16 mouse cellular contexts compared by ENCODE assay signal in genomic region chr15:85704341-85705012, GRCm38 (mm10). TPM values are rescaled to one million over a fixed set of nuclear protein-coding genes. Genes with fewer than 3 reads are reported as not detected.
A peak's percentile ranks its signal among the peaks of the same experiment; 100 is the strongest.
DNase-seq lines count a peak whose midpoint lies in the region; ATAC-seq and TF ChIP-seq lines count a peak whose summit lies in the region.
"Had no signal": no experiment of that assay in that cellular context is flagged by ENCODE, and none has a peak within 500 bp of the region (broad histone marks: within the 10 kb centered on the region; RNA-seq: fewer than 3 reads in every experiment).

No protein-coding gene starts in this region.

- 76% methylated on average over 8 of the region's 8 CpGs for WGBS in hindbrain, postnatal 0 days
- 86% methylated on average over 8 of the region's 8 CpGs for WGBS in hindbrain, embryonic 12.5 days
- 77% methylated on average over 8 of the region's 8 CpGs for WGBS in midbrain, embryonic 13.5 days
- WGBS in midbrain, embryonic 11.5 days, result 82% methylated on average over 8 of the region's 8 CpGs
- 53% methylated on average over 8 of the region's 8 CpGs for WGBS in small intestine, adult 2 months

- ATAC-seq in hindbrain, postnatal 0 days, result no peak
- ATAC-seq in hindbrain, embryonic 12.5 days (ENCODE audit: low FRiP score), result no peak
- ATAC-seq in midbrain, embryonic 13.5 days, result no peak
- no peak for ATAC-seq in midbrain, embryonic 11.5 days (ENCODE audit: low FRiP score)
- ATAC-seq: Patski had no signal

- no peak; the same call in 1 of the 2 replicates for TF ChIP-seq CTCF in hindbrain, postnatal 0 days (IDR thresholded peaks at IDR 0.05; ENCODE audit: low read depth)
- no peak for TF ChIP-seq CTCF in small intestine, adult 2 months (IDR thresholded peaks at IDR 0.05; ENCODE audit: extremely low read depth, insufficient read length, insufficient replicate concordance, low read depth, low read length)

- H3K9me3 ChIP-seq in hindbrain, postnatal 0 days (ENCODE audit: low read length), result no peaks in the 10 kb centered on the region
- no peaks in the 10 kb centered on the region for H3K9me3 ChIP-seq in hindbrain, embryonic 12.5 days (replicated peaks)
- H3K9me3 ChIP-seq in midbrain, embryonic 13.5 days, result no peaks in the 10 kb centered on the region
- H3K9me3 ChIP-seq in midbrain, embryonic 11.5 days (ENCODE audit: control insufficient read depth, low read length), result no peaks in the 10 kb centered on the region
- H3K9me3 ChIP-seq: embryonic facial prominence, embryonic 12.5 days; heart, embryonic 15.5 days; kidney, embryonic 15.5 days had no signal

- peaks cover 49% of the 10 kb centered on the region for H3K36me3 ChIP-seq in hindbrain, postnatal 0 days (ENCODE audit: insufficient read depth, low read length)
- H3K36me3 ChIP-seq in hindbrain, embryonic 12.5 days, result peaks cover 67% of the 10 kb centered on the region
- peaks cover 78% of the 10 kb centered on the region for H3K36me3 ChIP-seq in midbrain, embryonic 13.5 days
- H3K36me3 ChIP-seq in midbrain, embryonic 11.5 days (ENCODE audit: control insufficient read depth, insufficient read depth, low read length), result no peaks in the 10 kb centered on the region
- H3K36me3 ChIP-seq in small intestine, adult 2 months (ENCODE audit: control insufficient read depth, insufficient read depth, low read length), result peaks cover 70% of the 10 kb centered on the region

- H3K4me2 ChIP-seq in hindbrain, postnatal 0 days (ENCODE audit: low read depth, low read length), result no peak overlapping the region
- H3K4me2 ChIP-seq in hindbrain, embryonic 12.5 days (replicated peaks), result no peak overlapping the region
- no peak overlapping the region for H3K4me2 ChIP-seq in midbrain, embryonic 13.5 days (replicated peaks)
- H3K4me2 ChIP-seq in midbrain, embryonic 11.5 days, result no peak overlapping the region
- H3K4me2 ChIP-seq: embryonic facial prominence, embryonic 12.5 days; heart, embryonic 15.5 days; kidney, embryonic 15.5 days had no signal

- no peaks in the 10 kb centered on the region for H3K27me3 ChIP-seq in hindbrain, postnatal 0 days (ENCODE audit: insufficient read depth, low read length)
- H3K27me3 ChIP-seq in hindbrain, embryonic 12.5 days, result no peaks in the 10 kb centered on the region; the same call in 1 of the 2 replicates
- H3K27me3 ChIP-seq in midbrain, embryonic 13.5 days, result no peaks in the 10 kb centered on the region
- H3K27me3 ChIP-seq in midbrain, embryonic 11.5 days (ENCODE audit: control insufficient read depth, insufficient read depth, low read length), result no peaks in the 10 kb centered on the region; the same call in 1 of the 2 replicates
- H3K27me3 ChIP-seq in small intestine, adult 2 months (ENCODE audit: control insufficient read depth, insufficient read depth, low read length), result no peaks in the 10 kb centered on the region
- H3K27me3 ChIP-seq: embryonic facial prominence, embryonic 12.5 days; heart, embryonic 15.5 days; kidney, embryonic 15.5 days; Patski had no signal

- peak overlapping the region; percentile 78 for H3K27ac ChIP-seq in hindbrain, postnatal 0 days
- no peak overlapping the region for H3K27ac ChIP-seq in hindbrain, embryonic 12.5 days
- 0 out of 2 replicates have a peak overlapping the region, but pooled peaks have one; percentile 14 for H3K27ac ChIP-seq in midbrain, embryonic 13.5 days
- H3K27ac ChIP-seq in midbrain, embryonic 11.5 days (ENCODE audit: low read depth, low read length), result no peak overlapping the region
- peak overlapping the region; percentile 88 for H3K27ac ChIP-seq in small intestine, adult 2 months (ENCODE audit: insufficient read depth, low read depth, low read length)
- H3K27ac ChIP-seq: embryonic facial prominence, embryonic 12.5 days; heart, embryonic 15.5 days had no signal

- H3K4me3 ChIP-seq in hindbrain, postnatal 0 days (ENCODE audit: low read length), result no peak overlapping the region
- H3K4me3 ChIP-seq in hindbrain, embryonic 12.5 days, result no peak overlapping the region
- no peak overlapping the region for H3K4me3 ChIP-seq in midbrain, embryonic 13.5 days (replicated peaks)
- no peak overlapping the region for H3K4me3 ChIP-seq in midbrain, embryonic 11.5 days (ENCODE audit: low read depth, low read length)
- no peak overlapping the region for H3K4me3 ChIP-seq in small intestine, adult 2 months (ENCODE audit: low read depth, low read length)
- H3K4me3 ChIP-seq: embryonic facial prominence, embryonic 12.5 days; heart, embryonic 15.5 days; kidney, embryonic 15.5 days had no signal

- TF ChIP-seq POLR2A in small intestine, adult 2 months (IDR thresholded peaks at IDR 0.05; ENCODE audit: low read depth, low read length), result no peak

- peaks cover 21% of the 10 kb centered on the region; the same call in 1 of the 2 replicates for H3K4me1 ChIP-seq in hindbrain, postnatal 0 days (ENCODE audit: insufficient read depth, low read length)
- H3K4me1 ChIP-seq in hindbrain, embryonic 12.5 days, result peaks cover 20% of the 10 kb centered on the region
- peaks cover 18% of the 10 kb centered on the region for H3K4me1 ChIP-seq in midbrain, embryonic 13.5 days (replicated peaks)
- no peaks in the 10 kb centered on the region for H3K4me1 ChIP-seq in midbrain, embryonic 11.5 days (ENCODE audit: control insufficient read depth, insufficient read depth, low read length)
- H3K4me1 ChIP-seq in small intestine, adult 2 months (ENCODE audit: control insufficient read depth, insufficient read depth, insufficient read length, low read length), result peaks cover 64% of the 10 kb centered on the region

- H3K9ac ChIP-seq in hindbrain, postnatal 0 days (replicated peaks; ENCODE audit: low read length), result no peak overlapping the region
- H3K9ac ChIP-seq in hindbrain, embryonic 12.5 days, result no peak overlapping the region
- H3K9ac ChIP-seq in midbrain, embryonic 13.5 days (replicated peaks), result no peak overlapping the region
- no peak overlapping the region for H3K9ac ChIP-seq in midbrain, embryonic 11.5 days (ENCODE audit: low read length)
- H3K9ac ChIP-seq: embryonic facial prominence, embryonic 12.5 days; heart, embryonic 15.5 days; kidney, embryonic 15.5 days had no signal

- peak; percentile 50 for DNase-seq in cerebellum, adult 11-12 months
- no peak for DNase-seq in cerebellum, postnatal 4 days (ENCODE audit: low spot score in 2 of 2)
- no peak for DNase-seq in hindbrain, postnatal 0 days (ENCODE audit: low spot score)
- no peak for DNase-seq in midbrain, embryonic 11.5 days (ENCODE audit: low spot score, missing footprints)
- no peak for DNase-seq in thymus, postnatal 36 days
- DNase-seq: lung, postnatal 14 days; right cerebral cortex, adult 18-20 months had no signal

RNA-seq across cellular contexts. Expression of gene Ppara, which starts 30.3 kb away (rescaled TPM):
- 1.2 and 6.6 TPM in 2 replicates for total RNA-seq in hindbrain, postnatal 0 days (2014; rRNA removed)
- polyA plus RNA-seq in hindbrain, postnatal 0 days (2015; fragmentation: Nextera tagmentation; extraction: Ambion mirVana), result 1.9 and 2.7 TPM in 2 replicates
- 1.0 and 1.1 TPM in 2 replicates for polyA plus RNA-seq in hindbrain, embryonic 12.5 days (2016; fragmentation: Nextera tagmentation; extraction: Ambion mirVana)
- polyA plus RNA-seq in midbrain, embryonic 13.5 days (2015; fragmentation: Nextera tagmentation; extraction: Ambion mirVana), result 0.54 and 0.96 TPM in 2 replicates
- 0.62 and 0.92 TPM in 2 replicates for polyA plus RNA-seq in midbrain, embryonic 11.5 days (2014; fragmentation: Nextera tagmentation; extraction: Ambion mirVana)
- 3.7 and 7.2 TPM in 2 replicates for polyA plus RNA-seq in small intestine, adult 2 months (2012; rRNA removed)
- total RNA-seq: megakaryocyte-erythroid progenitor cell, adult 5-6 weeks; monocyte, adult 5-6 weeks had no signal

Comparison
In these comparisons a context has a peak if more than half of its experiments do, and no peak if none do; other contexts are left out.
1. H3K27ac ChIP-seq: peak in hindbrain, postnatal 0 days (single experiment), midbrain, embryonic 13.5 days (single experiment) and small intestine, adult 2 months (single experiment); none in hindbrain, embryonic 12.5 days (single experiment) and midbrain, embryonic 11.5 days (single experiment).